Mouse (Mus musculus) hindbrain, embryonic 15.5 days (tissue): Measurements from ENCODE around the gene Ccdc102a. TPM values are rescaled to one million over a fixed set of nuclear protein-coding genes. Genes with fewer than 3 reads are reported as not detected.
A peak's percentile ranks its signal among the peaks of the same experiment; 100 is the strongest.

Source experiments
- ATAC-seq: fragments of 200-750 bp; cut with Nextera tagmentation; 2 replicates; pipeline ENCODE4 v1.8.0; 2017; ENCODE audit warnings: low read depth, moderate number of reproducible peaks, moderate TSS enrichment; ENCODE audit not compliant: low FRiP score
- H3K27ac ChIP-seq: fragments of 300-500 bp; sonication (generic); replicated peaks from 2 replicates; pipeline ENCODE4 v1.5.1; 2015; ENCODE audit warnings: mild to moderate bottlenecking, inconsistent platforms
- H3K27me3 ChIP-seq: fragments of 300-500 bp; sonication (generic); 2 replicates; pipeline ENCODE4 v1.6.1; 2015; ENCODE audit warnings: control low read depth, inconsistent platforms
- H3K36me3 ChIP-seq: fragments of 300-500 bp; sonication (generic); 2 replicates; pipeline ENCODE4 v1.6.1; 2015; ENCODE audit warnings: control low read depth, inconsistent platforms
- H3K4me1 ChIP-seq: fragments of 300-500 bp; sonication (generic); replicated peaks from 2 replicates; pipeline ENCODE4 v1.6.1; 2015; ENCODE audit warnings: control low read depth, inconsistent platforms
- H3K4me2 ChIP-seq: fragments of 300-500 bp; sonication (generic); 2 replicates; pipeline ENCODE4 v1.6.1; 2015; ENCODE audit warnings: moderate library complexity, mild to moderate bottlenecking, inconsistent platforms
- H3K4me3 ChIP-seq: fragments of 300-500 bp; sonication (generic); 2 replicates; pipeline ENCODE4 v1.5.1; 2015; ENCODE audit warnings: mild to moderate bottlenecking, inconsistent platforms
- H3K9ac ChIP-seq: fragments of 300-500 bp; sonication (generic); 2 replicates; pipeline ENCODE4 v1.6.1; 2015; ENCODE audit warnings: inconsistent platforms
- H3K9me3 ChIP-seq: fragments of 300-500 bp; sonication (generic); 2 replicates; pipeline ENCODE4 v1.6.1; 2016; ENCODE audit warnings: control low read depth, inconsistent platforms
- WGBS: fragments of 180-500 bp; shearing (Covaris S2); methylation state at CpG from one replicate; pipeline ENCODE4 v1.1.7; 2015; 5-methylcytosine and 5-hydroxymethylcytosine counted together
- polyA plus RNA-seq: library from polyadenylated mRNA; unstranded; fragments of >200 nt; fragmentation: Nextera tagmentation; extraction: Ambion mirVana; gene quantifications from 2 replicates; pipeline ENCODE4 v1.2.1, GENCODE M21; 2015

Gene Ccdc102a
- polyA plus RNA-seq: 6.6 and 7.6 TPM in 2 replicates

- 2% methylated on average over 48 of the region's 51 CpGs for WGBS
- H3K4me1 ChIP-seq: peaks cover 43% of the 10 kb centered on the region
- H3K27ac ChIP-seq: no peak within 1 kb of the TSS; the same call in none of the 2 replicates
- peak; percentile 17; the same call in 1 of the 2 replicates for ATAC-seq
- H3K9me3 ChIP-seq: no peaks in the 10 kb centered on the region
- no peaks in the 10 kb centered on the region for H3K36me3 ChIP-seq
- H3K9ac ChIP-seq: peak within 1 kb of the TSS; percentile 42
- peak within 1 kb of the TSS; percentile 47 for H3K4me3 ChIP-seq
- H3K27me3 ChIP-seq: peaks cover 19% of the 10 kb centered on the region
- peak within 1 kb of the TSS; percentile 83 for H3K4me2 ChIP-seq
Measured at GRCm38 (mm10) chr8:94917851-94918495, at the start of gene Ccdc102a. Ccdc102a (minus strand) TSS chr8:94918098.

- H3K36me3 ChIP-seq: no peaks in the 10 kb centered on the region
- no peak for ATAC-seq
- H3K9ac ChIP-seq: no peak overlapping the region
- H3K27me3 ChIP-seq: no peaks in the 10 kb centered on the region
- no peak overlapping the region for H3K27ac ChIP-seq
- H3K4me1 ChIP-seq: no peaks in the 10 kb centered on the region
- H3K4me2 ChIP-seq: no peak overlapping the region
- no peaks in the 10 kb centered on the region for H3K9me3 ChIP-seq
- WGBS: 68% methylated on average over 3 of the region's 3 CpGs
- no peak overlapping the region for H3K4me3 ChIP-seq
Measured at GRCm38 (mm10) chr8:94967554-94967953, 49.7 kb upstream of the Ccdc102a start.

GRCm38 (mm10) chr8:94967071-94967470, 49.2 kb upstream of the Ccdc102a start:
- H3K9me3 ChIP-seq: no peaks in the 10 kb centered on the region

GRCm38 (mm10) chr8:94966578-94966977, 48.7 kb upstream of the Ccdc102a start:
- no peak overlapping the region for H3K9ac ChIP-seq
- no peak overlapping the region for H3K4me3 ChIP-seq
- no peaks in the 10 kb centered on the region for H3K27me3 ChIP-seq
- no peak for ATAC-seq
- H3K27ac ChIP-seq: no peak overlapping the region
- H3K36me3 ChIP-seq: no peaks in the 10 kb centered on the region
- no peaks in the 10 kb centered on the region for H3K9me3 ChIP-seq
- whole genome bisulfite sequencing: 24% methylated on average over 7 of the region's 7 CpGs
- no peaks in the 10 kb centered on the region for H3K4me1 ChIP-seq
- no peak overlapping the region for H3K4me2 ChIP-seq

More at GRCm38 (mm10) chr8:94967071-94967470, 49.2 kb upstream of the Ccdc102a start:
- no peak overlapping the region for H3K4me3 ChIP-seq
- H3K9ac ChIP-seq: no peak overlapping the region
- no peak for ATAC-seq
- H3K27me3 ChIP-seq: no peaks in the 10 kb centered on the region
- no peak overlapping the region for H3K4me2 ChIP-seq
- H3K27ac ChIP-seq: no peak overlapping the region
- 83% methylated on average over 4 of the region's 4 CpGs for WGBS
- no peaks in the 10 kb centered on the region for H3K36me3 ChIP-seq
- H3K4me1 ChIP-seq: no peaks in the 10 kb centered on the region

- Histone ChIP-seq H3K27me3 (no peaks in the 10 kb centered on the region), H3K4me2 (no peak overlapping the region), H3K4me3 (no peak overlapping the region), H3K4me1 (no peaks in the 10 kb centered on the region), H3K36me3 (no peaks in the 10 kb centered on the region), H3K9me3 (no peaks in the 10 kb centered on the region), H3K27ac (no peak overlapping the region), H3K9ac (no peak overlapping the region)
- no peak for ATAC-seq
- 44% methylated on average over 10 of the region's 10 CpGs for WGBS
Measured at GRCm38 (mm10) chr8:94964828-94965227, 46.9 kb upstream of the Ccdc102a start.

- Histone ChIP-seq H3K4me3 (no peak overlapping the region), H3K9ac (no peak overlapping the region), H3K36me3 (no peaks in the 10 kb centered on the region), H3K27me3 (no peaks in the 10 kb centered on the region), H3K4me1 (no peaks in the 10 kb centered on the region), H3K27ac (no peak overlapping the region), H3K4me2 (no peak overlapping the region), H3K9me3 (no peaks in the 10 kb centered on the region)
- ATAC-seq: no peak
- WGBS: 88% methylated on average over 1 of the region's 1 CpGs
Measured at GRCm38 (mm10) chr8:94962201-94962600, 44.3 kb upstream of the Ccdc102a start.

- no peak overlapping the region for H3K27ac ChIP-seq
- no peaks in the 10 kb centered on the region for H3K36me3 ChIP-seq
- no peaks in the 10 kb centered on the region for H3K9me3 ChIP-seq
- H3K27me3 ChIP-seq: no peaks in the 10 kb centered on the region
- no peak overlapping the region for H3K9ac ChIP-seq
- H3K4me3 ChIP-seq: no peak overlapping the region
- no peak overlapping the region for H3K4me2 ChIP-seq
- H3K4me1 ChIP-seq: peaks cover 9% of the 10 kb centered on the region; the same call in 1 of the 2 replicates
- ATAC-seq: no peak
- 88% methylated on average over 1 of the region's 1 CpGs for WGBS
Measured at GRCm38 (mm10) chr8:94956078-94956574, 38.2 kb upstream of the Ccdc102a start.

- Histone ChIP-seq H3K9ac (no peak overlapping the region), H3K4me3 (no peak overlapping the region), H3K4me1 (peaks cover 14% of the 10 kb centered on the region; the same call in 1 of the 2 replicates), H3K27ac (no peak overlapping the region), H3K4me2 (no peak overlapping the region), H3K27me3 (no peaks in the 10 kb centered on the region), H3K36me3 (no peaks in the 10 kb centered on the region), H3K9me3 (no peaks in the 10 kb centered on the region)
- ATAC-seq: no peak
- 41% methylated on average over 9 of the region's 9 CpGs for WGBS
Measured at GRCm38 (mm10) chr8:94954921-94955758, 37.2 kb upstream of the Ccdc102a start.

- Histone ChIP-seq H3K27me3 (no peaks in the 10 kb centered on the region), H3K4me2 (no peak overlapping the region), H3K9me3 (no peaks in the 10 kb centered on the region), H3K4me1 (peaks cover 14% of the 10 kb centered on the region; the same call in 1 of the 2 replicates), H3K4me3 (no peak overlapping the region), H3K36me3 (no peaks in the 10 kb centered on the region), H3K9ac (no peak overlapping the region), H3K27ac (no peak overlapping the region)
- 0 out of 2 replicates have a peak, but pooled peaks have one; percentile 19 for ATAC-seq
- 58% methylated on average over 7 of the region's 7 CpGs for WGBS
Measured at GRCm38 (mm10) chr8:94954368-94954737, 36.5 kb upstream of the Ccdc102a start.

GRCm38 (mm10) chr8:94953624-94954367, 35.9 kb upstream of the Ccdc102a start:
- H3K27me3 ChIP-seq: no peaks in the 10 kb centered on the region
- peaks cover 14% of the 10 kb centered on the region; the same call in 1 of the 2 replicates for H3K4me1 ChIP-seq
- H3K4me2 ChIP-seq: no peak overlapping the region
- no peaks in the 10 kb centered on the region for H3K9me3 ChIP-seq
- 76% methylated on average over 7 of the region's 7 CpGs for WGBS
- no peak overlapping the region for H3K27ac ChIP-seq
- no peak overlapping the region for H3K9ac ChIP-seq
- H3K36me3 ChIP-seq: no peaks in the 10 kb centered on the region
- no peak for ATAC-seq
- H3K4me3 ChIP-seq: no peak overlapping the region

- WGBS: 83% methylated on average over 5 of the region's 5 CpGs
- ATAC-seq: no peak
- Histone ChIP-seq H3K27me3 (no peaks in the 10 kb centered on the region), H3K27ac (no peak overlapping the region), H3K9me3 (no peaks in the 10 kb centered on the region), H3K4me1 (peaks cover 14% of the 10 kb centered on the region; the same call in 1 of the 2 replicates), H3K36me3 (no peaks in the 10 kb centered on the region), H3K4me3 (no peak overlapping the region), H3K9ac (no peak overlapping the region), H3K4me2 (no peak overlapping the region)
Measured at GRCm38 (mm10) chr8:94952086-94952485, 34.2 kb upstream of the Ccdc102a start.
